Mouse (Mus musculus): Measurements from ENCODE around the gene Prss53. TPM values are rescaled to one million over a fixed set of nuclear protein-coding genes. Genes with fewer than 3 reads are reported as not detected.
A peak's percentile ranks its signal among the peaks of the same experiment; 100 is the strongest.

Prss53 gene
- polyA plus RNA-seq, 1 experiment from 2014 or later, result 0.81 TPM

DNA sequence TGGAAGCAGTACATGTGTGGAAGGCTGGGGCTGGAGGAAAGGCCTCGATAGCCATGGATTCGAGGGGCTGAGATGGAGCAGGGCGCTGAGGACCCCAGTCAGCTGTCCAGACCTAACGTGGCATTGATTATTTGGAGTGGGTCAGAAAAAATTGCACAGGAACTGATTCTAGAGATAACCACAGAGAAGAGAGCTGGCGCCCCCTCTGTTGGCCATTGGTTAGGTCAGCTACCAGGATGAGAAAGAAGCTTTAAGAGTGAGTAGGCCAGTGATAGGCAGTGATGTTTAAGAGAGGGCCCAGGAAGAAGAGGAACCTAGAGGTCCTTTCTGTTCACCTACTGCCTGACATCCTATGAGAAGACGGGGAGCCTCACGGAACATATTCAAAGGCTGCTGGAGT, 28.5 kb upstream of the Prss53 start:
- H3K9me3 ChIP-seq (ENCODE audit: control insufficient read depth, low read length), result no peaks in the 10 kb centered on the region
- H3K27me3 ChIP-seq (replicated peaks; ENCODE audit: control insufficient read depth, insufficient read depth, low read length), result no peaks in the 10 kb centered on the region
- WGBS, result 81% methylated on average over 7 of the region's 7 CpGs
- no peaks in the 10 kb centered on the region for H3K4me1 ChIP-seq (ENCODE audit: control insufficient read depth, insufficient read depth, low read depth, low read length)
- H3K36me3 ChIP-seq (ENCODE audit: control insufficient read depth, insufficient read depth, low read length), result peaks cover 8% of the 10 kb centered on the region
- H3K9ac ChIP-seq (ENCODE audit: low read depth, low read length), result no peak overlapping the region
- H3K27ac ChIP-seq (ENCODE audit: low read depth, low read length), result no peak overlapping the region
- H3K4me2 ChIP-seq (ENCODE audit: low read length), result no peak overlapping the region
- no peak overlapping the region for H3K4me3 ChIP-seq (ENCODE audit: low read length)
- no peak for ATAC-seq

DNA sequence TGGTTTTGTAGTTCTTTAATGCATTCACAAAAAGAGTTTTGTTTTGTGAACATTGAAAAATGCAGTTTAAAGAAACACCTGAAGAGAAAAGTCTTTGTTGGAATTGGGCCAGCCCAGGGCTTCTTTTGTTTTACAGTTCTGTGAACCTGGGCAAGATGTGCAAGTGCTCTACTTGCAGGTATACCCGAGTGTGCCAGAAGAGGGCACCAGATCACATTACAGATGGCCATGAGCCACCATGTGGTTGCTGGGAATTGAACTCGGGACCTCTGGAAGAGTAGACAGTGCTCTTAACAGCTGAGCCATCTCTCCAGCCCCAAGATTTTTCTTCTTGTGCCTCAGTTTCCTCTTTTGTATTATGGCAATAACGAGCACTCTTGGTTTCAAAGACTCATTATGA, 27.4 kb upstream of the Prss53 start:
- H3K4me1 ChIP-seq (ENCODE audit: control insufficient read depth, insufficient read depth, low read depth, low read length), result peaks cover 1% of the 10 kb centered on the region
- no peak for ATAC-seq
- H3K4me3 ChIP-seq (ENCODE audit: low read length), result no peak overlapping the region
- peaks cover 8% of the 10 kb centered on the region for H3K36me3 ChIP-seq (ENCODE audit: control insufficient read depth, insufficient read depth, low read length)
- WGBS, result 57% methylated on average over 3 of the region's 3 CpGs
- no peaks in the 10 kb centered on the region for H3K9me3 ChIP-seq (ENCODE audit: control insufficient read depth, low read length)
- H3K27me3 ChIP-seq (replicated peaks; ENCODE audit: control insufficient read depth, insufficient read depth, low read length), result no peaks in the 10 kb centered on the region
- no peak overlapping the region for H3K27ac ChIP-seq (ENCODE audit: low read depth, low read length)
- no peak overlapping the region for H3K9ac ChIP-seq (ENCODE audit: low read depth, low read length)
- H3K4me2 ChIP-seq (ENCODE audit: low read length), result no peak overlapping the region

- Histone ChIP-seq H3K4me3 (ENCODE audit: low read length) (no peak overlapping the region), H3K27me3 (replicated peaks; ENCODE audit: control insufficient read depth, insufficient read depth, low read length) (no peaks in the 10 kb centered on the region), H3K4me2 (ENCODE audit: low read length) (no peak overlapping the region), H3K9ac (ENCODE audit: low read depth, low read length) (no peak overlapping the region), H3K27ac (ENCODE audit: low read depth, low read length) (no peak overlapping the region), H3K36me3 (ENCODE audit: control insufficient read depth, insufficient read depth, low read length) (peaks cover 8% of the 10 kb centered on the region), H3K9me3 (ENCODE audit: control insufficient read depth, low read length) (no peaks in the 10 kb centered on the region), H3K4me1 (ENCODE audit: control insufficient read depth, insufficient read depth, low read depth, low read length) (peaks cover 8% of the 10 kb centered on the region)
- ATAC-seq, result no peak
- 91% methylated on average over 12 of the region's 12 CpGs for WGBS
These were observed 24.5 kb upstream of the Prss53 start for GRCm38 (mm10) chr7:127915293-127915692.

GRCm38 (mm10) chr7:127912938-127913337, 22.2 kb upstream of the Prss53 start:
- no peak overlapping the region; the same call in 1 of the 2 replicates for H3K27ac ChIP-seq (ENCODE audit: low read depth, low read length)
- peaks cover 8% of the 10 kb centered on the region for H3K4me1 ChIP-seq (ENCODE audit: control insufficient read depth, insufficient read depth, low read depth, low read length)
- peak overlapping the region; percentile 87 for H3K9ac ChIP-seq (ENCODE audit: low read depth, low read length)
- 21% methylated on average over 4 of the region's 4 CpGs for WGBS
- H3K4me2 ChIP-seq (ENCODE audit: low read length), result peak overlapping the region; percentile 92
- H3K27me3 ChIP-seq (replicated peaks; ENCODE audit: control insufficient read depth, insufficient read depth, low read length), result no peaks in the 10 kb centered on the region
- ATAC-seq, result no peak
- H3K4me3 ChIP-seq (ENCODE audit: low read length), result peak overlapping the region; percentile 96
- no peaks in the 10 kb centered on the region for H3K9me3 ChIP-seq (ENCODE audit: control insufficient read depth, low read length)
- H3K36me3 ChIP-seq (ENCODE audit: control insufficient read depth, insufficient read depth, low read length), result peaks cover 20% of the 10 kb centered on the region

GRCm38 (mm10) chr7:127912190-127912871, 21.6 kb upstream of the Prss53 start, which contains the start of gene Kat8:
Gene Kat8, plus strand, starts transcription at chr7:127912516.
- peaks cover 8% of the 10 kb centered on the region for H3K4me1 ChIP-seq (ENCODE audit: control insufficient read depth, insufficient read depth, low read depth, low read length)
- peak; percentile 97 for ATAC-seq
- peaks cover 26% of the 10 kb centered on the region for H3K36me3 ChIP-seq (ENCODE audit: control insufficient read depth, insufficient read depth, low read length)
- H3K4me2 ChIP-seq (ENCODE audit: low read length), result peak within 1 kb of the TSS; percentile 92
- H3K9me3 ChIP-seq (ENCODE audit: control insufficient read depth, low read length), result no peaks in the 10 kb centered on the region
- peak within 1 kb of the TSS; percentile 96 for H3K4me3 ChIP-seq (ENCODE audit: low read length)
- H3K27ac ChIP-seq (ENCODE audit: low read depth, low read length), result peak within 1 kb of the TSS; percentile 86
- WGBS, result under 1% methylated on average over 39 of the region's 40 CpGs
- no peaks in the 10 kb centered on the region for H3K27me3 ChIP-seq (replicated peaks; ENCODE audit: control insufficient read depth, insufficient read depth, low read length)
- H3K9ac ChIP-seq (ENCODE audit: low read depth, low read length), result peak within 1 kb of the TSS; percentile 87

DNA sequence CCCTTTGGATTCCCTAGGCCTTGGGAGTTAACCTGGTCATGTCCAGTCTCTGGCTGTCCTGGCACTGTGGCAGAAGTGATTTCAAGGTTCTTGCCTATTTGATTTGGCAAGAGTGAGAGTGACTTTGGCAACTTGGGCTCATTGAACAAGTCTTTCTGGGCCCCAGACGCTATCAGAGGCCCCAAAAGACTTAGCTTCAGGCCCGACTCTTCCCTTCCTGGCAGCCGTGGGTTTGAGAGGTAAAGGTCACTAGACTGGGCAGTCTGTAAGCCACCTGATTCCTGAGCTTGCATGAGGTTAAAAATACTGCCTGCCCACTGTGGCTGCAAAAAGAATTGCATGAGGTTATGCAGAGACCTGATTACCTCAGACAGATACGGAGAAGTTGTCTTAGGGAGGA, 17.9 kb upstream of the Prss53 start:
- no peak for ATAC-seq
- H3K27ac ChIP-seq (ENCODE audit: low read depth, low read length), result no peak overlapping the region
- no peak overlapping the region for H3K4me3 ChIP-seq (ENCODE audit: low read length)
- no peak overlapping the region for H3K9ac ChIP-seq (ENCODE audit: low read depth, low read length)
- no peak overlapping the region for H3K4me2 ChIP-seq (ENCODE audit: low read length)
- WGBS, result 93% methylated on average over 4 of the region's 4 CpGs
- no peaks in the 10 kb centered on the region for H3K27me3 ChIP-seq (replicated peaks; ENCODE audit: control insufficient read depth, insufficient read depth, low read length)
- peaks cover 17% of the 10 kb centered on the region for H3K4me1 ChIP-seq (ENCODE audit: control insufficient read depth, insufficient read depth, low read depth, low read length)
- H3K9me3 ChIP-seq (ENCODE audit: control insufficient read depth, low read length), result no peaks in the 10 kb centered on the region
- H3K36me3 ChIP-seq (ENCODE audit: control insufficient read depth, insufficient read depth, low read length), result peaks cover 24% of the 10 kb centered on the region

GRCm38 (mm10) chr7:127907939-127908338, 17.2 kb upstream of the Prss53 start:
- ATAC-seq, result no peak
- H3K4me3 ChIP-seq (ENCODE audit: low read length), result no peak overlapping the region
- peaks cover 24% of the 10 kb centered on the region for H3K36me3 ChIP-seq (ENCODE audit: control insufficient read depth, insufficient read depth, low read length)
- no peak overlapping the region for H3K27ac ChIP-seq (ENCODE audit: low read depth, low read length)
- H3K27me3 ChIP-seq (replicated peaks; ENCODE audit: control insufficient read depth, insufficient read depth, low read length), result no peaks in the 10 kb centered on the region
- no peak overlapping the region for H3K9ac ChIP-seq (ENCODE audit: low read depth, low read length)
- no peaks in the 10 kb centered on the region for H3K9me3 ChIP-seq (ENCODE audit: control insufficient read depth, low read length)
- H3K4me1 ChIP-seq (ENCODE audit: control insufficient read depth, insufficient read depth, low read depth, low read length), result peaks cover 14% of the 10 kb centered on the region
- H3K4me2 ChIP-seq (ENCODE audit: low read length), result no peak overlapping the region
- 94% methylated on average over 12 of the region's 12 CpGs for WGBS

DNA sequence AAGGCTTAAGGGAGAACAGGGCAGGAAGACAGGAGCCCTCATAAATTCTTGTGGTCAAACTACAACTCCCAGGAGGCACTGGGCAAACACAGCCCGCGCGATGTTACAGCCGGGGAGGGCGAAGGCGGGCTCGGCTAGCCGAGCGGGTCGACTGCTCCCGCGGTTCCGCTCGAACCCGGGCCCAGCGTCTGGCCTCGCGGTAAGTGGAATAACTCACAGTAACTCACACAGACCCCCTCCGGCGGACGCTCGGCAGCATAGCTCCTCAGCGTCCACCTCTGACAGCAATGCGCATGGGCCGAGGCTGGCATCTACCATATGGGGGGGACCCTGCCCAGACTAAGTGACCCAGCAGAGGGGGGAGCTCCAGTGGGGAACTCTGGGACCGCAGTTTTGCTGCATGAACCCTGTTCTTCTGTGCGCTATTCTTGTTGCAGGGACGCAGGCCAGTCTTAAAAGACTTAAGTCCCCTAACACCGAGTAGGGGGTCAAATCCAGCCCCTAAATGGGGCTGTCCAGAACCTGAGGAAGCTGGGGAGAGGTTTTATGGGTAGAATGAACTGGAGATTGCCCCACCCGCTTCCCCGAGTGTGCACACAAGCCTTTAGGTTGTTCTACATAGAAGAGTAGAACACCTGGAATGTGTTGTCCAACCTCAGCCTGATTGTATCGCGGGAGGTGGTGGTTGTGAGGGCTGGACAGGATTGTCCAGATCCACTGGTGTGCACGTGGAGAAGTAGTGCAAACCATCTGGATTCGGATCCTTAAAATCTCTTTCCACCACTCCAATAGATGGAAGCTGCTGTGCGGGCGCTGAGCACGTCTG, 13.4 kb upstream of the Prss53 start, which contains the start of gene Bckdk:
Gene Bckdk (plus strand): TSS at position 112 of the 826 bp plus-strand sequence.
- Histone ChIP-seq H3K4me3 (ENCODE audit: low read length) (peak within 1 kb of the TSS; percentile 69), H3K27ac (ENCODE audit: low read depth, low read length) (peak within 1 kb of the TSS; percentile 88), H3K4me2 (ENCODE audit: low read length) (peak within 1 kb of the TSS; percentile 59), H3K9me3 (ENCODE audit: control insufficient read depth, low read length) (no peaks in the 10 kb centered on the region), H3K36me3 (ENCODE audit: control insufficient read depth, insufficient read depth, low read length) (peaks cover 22% of the 10 kb centered on the region), H3K9ac (ENCODE audit: low read depth, low read length) (peak within 1 kb of the TSS; percentile 83), H3K27me3 (replicated peaks; ENCODE audit: control insufficient read depth, insufficient read depth, low read length) (no peaks in the 10 kb centered on the region), H3K4me1 (ENCODE audit: control insufficient read depth, insufficient read depth, low read depth, low read length) (peaks cover 9% of the 10 kb centered on the region)
- 9% methylated on average over 31 of the region's 38 CpGs for WGBS
- peak; percentile 95 for ATAC-seq

GRCm38 (mm10) chr7:127901772-127902171, 11.0 kb upstream of the Prss53 start:
- WGBS, result 78% methylated on average over 2 of the region's 2 CpGs
- no peak for ATAC-seq
- H3K36me3 ChIP-seq (ENCODE audit: control insufficient read depth, insufficient read depth, low read length), result no peaks in the 10 kb centered on the region
- no peaks in the 10 kb centered on the region for H3K27me3 ChIP-seq (replicated peaks; ENCODE audit: control insufficient read depth, insufficient read depth, low read length)
- H3K9ac ChIP-seq (ENCODE audit: low read depth, low read length), result no peak overlapping the region
- no peaks in the 10 kb centered on the region for H3K9me3 ChIP-seq (ENCODE audit: control insufficient read depth, low read length)
- H3K4me3 ChIP-seq (ENCODE audit: low read length), result no peak overlapping the region
- peaks cover 9% of the 10 kb centered on the region for H3K4me1 ChIP-seq (ENCODE audit: control insufficient read depth, insufficient read depth, low read depth, low read length)
- no peak overlapping the region for H3K4me2 ChIP-seq (ENCODE audit: low read length)
- no peak overlapping the region for H3K27ac ChIP-seq (ENCODE audit: low read depth, low read length)
